In the genomic region with DNA sequence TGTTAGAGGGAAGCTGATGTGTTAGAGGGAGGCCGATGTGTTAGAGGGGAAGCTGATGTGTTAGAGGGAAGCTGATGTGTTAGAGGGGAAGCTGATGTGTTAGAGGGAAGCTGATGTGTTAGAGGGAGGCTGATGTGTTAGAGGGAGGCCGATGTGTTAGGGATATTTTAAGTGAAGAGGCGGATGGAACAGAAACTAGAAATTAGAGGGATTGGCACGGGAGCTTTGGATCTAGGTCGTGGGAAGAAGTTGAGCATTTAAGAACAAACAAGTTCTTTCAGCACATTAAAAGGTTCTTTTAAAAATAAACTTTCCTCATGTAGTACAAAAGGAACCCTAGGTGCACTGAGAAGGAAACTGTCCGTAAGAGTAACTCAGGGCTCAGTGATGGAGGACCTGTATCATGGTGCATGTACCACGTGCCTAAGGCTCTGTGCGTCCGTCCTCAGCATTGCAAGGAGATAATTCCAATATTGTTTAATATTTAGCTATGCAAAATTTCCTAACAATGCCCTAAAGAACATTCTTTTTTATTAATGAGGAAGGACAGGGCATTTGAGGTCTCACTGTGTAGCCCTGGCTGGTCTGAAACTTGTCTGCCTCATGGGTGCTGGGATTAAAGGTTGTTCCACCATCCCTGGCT, we compare ENCODE assay signal across 1 mouse cellular context.
TF ChIP-seq lines count a peak whose summit lies in the region.

No protein-coding gene starts in this region.

TF ChIP-seq in CH12.LX, 34 proteins besides CTCF, POLR2A, EP300 and RAD21:
- TF ChIP-seq ZNF384 (IDR thresholded peaks at IDR 0.05; ENCODE audit: low read depth, low read length) (no peak), MEF2A (IDR thresholded peaks at IDR 0.05; ENCODE audit: borderline replicate concordance, low read depth, low read length) (no peak), NELFE (IDR thresholded peaks at IDR 0.05; ENCODE audit: low read depth, low read length) (no peak; the same call in 1 of the 2 replicates), MAFK (IDR thresholded peaks at IDR 0.05; ENCODE audit: insufficient replicate concordance, low read length) (no peak), RCOR1 (conservative IDR thresholded peaks at IDR 0.05; ENCODE audit: low read depth, low read length) (no peak), MYC (IDR thresholded peaks at IDR 0.05; ENCODE audit: low read depth, low read length) (peak; percentile 91), ETS1 (conservative IDR thresholded peaks at IDR 0.05; ENCODE audit: low read depth, low read length) (no peak), ZMIZ1 (IDR thresholded peaks at IDR 0.05; ENCODE audit: low read depth, low read length) (no peak), MAZ (IDR thresholded peaks at IDR 0.05; ENCODE audit: low read depth, low read length) (no peak), CHD1 (IDR thresholded peaks at IDR 0.05; ENCODE audit: low read depth, low read length) (no peak), POLR2AphosphoS2 (IDR thresholded peaks at IDR 0.05; ENCODE audit: low read depth, low read length) (no peak), HCFC1 (IDR thresholded peaks at IDR 0.05; ENCODE audit: low read depth, low read length) (no peak), GABPA (IDR thresholded peaks at IDR 0.05; ENCODE audit: insufficient replicate concordance, low read depth, low read length) (no peak), E2F4 (IDR thresholded peaks at IDR 0.05; ENCODE audit: insufficient replicate concordance, low read depth, low read length) (no peak), NRF1 (IDR thresholded peaks at IDR 0.05; ENCODE audit: low read depth, low read length) (no peak), SMC3 (IDR thresholded peaks at IDR 0.05; ENCODE audit: low read depth, low read length) (no peak), BHLHE40 (IDR thresholded peaks at IDR 0.05; ENCODE audit: low read depth, low read length) (no peak), USF2 (conservative IDR thresholded peaks at IDR 0.05; ENCODE audit: low read depth, low read length) (peak; percentile 50), KAT2A (IDR thresholded peaks at IDR 0.05; ENCODE audit: insufficient replicate concordance, low read length) (no peak), CHD2 (IDR thresholded peaks at IDR 0.05; ENCODE audit: low read length) (no peak), ZKSCAN1 (IDR thresholded peaks at IDR 0.05; ENCODE audit: borderline replicate concordance, low read depth, low read length) (no peak), JUN (IDR thresholded peaks at IDR 0.05; ENCODE audit: insufficient read depth, low read depth, low read length) (no peak), USF1 (IDR thresholded peaks at IDR 0.05; ENCODE audit: low read depth, low read length) (peak; percentile 40), TBP (conservative IDR thresholded peaks at IDR 0.05; ENCODE audit: low read depth, low read length) (no peak; the same call in 1 of the 2 replicates), SIN3A (IDR thresholded peaks at IDR 0.05; ENCODE audit: low read length) (no peak; the same call in 1 of the 2 replicates), MXI1 (IDR thresholded peaks at IDR 0.05; ENCODE audit: low read depth, low read length) (peak; percentile 35; the same call in 1 of the 2 replicates), MAX (IDR thresholded peaks at IDR 0.05; ENCODE audit: low read length) (peak; percentile 82), ZC3H11A (IDR thresholded peaks at IDR 0.05; ENCODE audit: low read depth, low read length) (no peak), ELF1 (IDR thresholded peaks at IDR 0.05; ENCODE audit: low read depth, low read length) (no peak), PAX5 (IDR thresholded peaks at IDR 0.05; ENCODE audit: low read length) (no peak), JUND (conservative IDR thresholded peaks at IDR 0.05; ENCODE audit: low read depth, low read length) (no peak), IRF4 (IDR thresholded peaks at IDR 0.05; ENCODE audit: low read depth, low read length) (no peak), UBTF (IDR thresholded peaks at IDR 0.05; ENCODE audit: low read depth, low read length) (no peak), TCF12 (IDR thresholded peaks at IDR 0.05; ENCODE audit: low read depth, low read length) (no peak)
